Mouse (Mus musculus): Measurements from ENCODE around the gene Gigyf1.
A peak's percentile ranks its signal among the peaks of the same experiment; 100 is the strongest.

Gigyf1 gene

GRCm38 (mm10) chr5:137535318-137535717, 17.0 kb downstream of the Gigyf1 start:
- no peak for DNase-seq

- DNase-seq: no peak
Observed at GRCm38 (mm10) chr5:137537461-137537860, 19.1 kb downstream of the Gigyf1 start.

- no peak for DNase-seq
Observed at GRCm38 (mm10) chr5:137539291-137539801, 21.0 kb downstream of the Gigyf1 start.

GRCm38 (mm10) chr5:137540991-137541390, 22.6 kb downstream of the Gigyf1 start:
- no peak for DNase-seq

GRCm38 (mm10) chr5:137541768-137542540, 23.6 kb downstream of the Gigyf1 start:
- DNase-seq: no peak

- DNase-seq: no peak
Observed at GRCm38 (mm10) chr5:137544926-137545325, 26.6 kb downstream of the Gigyf1 start.

GRCm38 (mm10) chr5:137545596-137545995, 27.2 kb downstream of the Gigyf1 start:
- DNase-seq: no peak

GRCm38 (mm10) chr5:137549840-137550239, 31.5 kb downstream of the Gigyf1 start:
- DNase-seq: no peak

- no peak for DNase-seq
Observed at GRCm38 (mm10) chr5:137551119-137551518, 32.8 kb downstream of the Gigyf1 start.

- no peak for DNase-seq
Observed at GRCm38 (mm10) chr5:137553000-137553399, 34.7 kb downstream of the Gigyf1 start.

- peak; percentile 90 for DNase-seq
Observed at GRCm38 (mm10) chr5:137553411-137553837, 35.1 kb downstream of the Gigyf1 start, which contains the start of gene Actl6b. Gene Actl6b (plus strand): TSS chr5:137553517.

GRCm38 (mm10) chr5:137553898-137554297, 35.5 kb downstream of the Gigyf1 start:
- no peak for DNase-seq

- no peak for DNase-seq
Observed at GRCm38 (mm10) chr5:137561556-137561955, 43.2 kb downstream of the Gigyf1 start.

- DNase-seq: no peak
Observed at GRCm38 (mm10) chr5:137562965-137563364, 44.6 kb downstream of the Gigyf1 start.

- no peak for DNase-seq
Observed at GRCm38 (mm10) chr5:137565744-137566143, 47.4 kb downstream of the Gigyf1 start.

- no peak for DNase-seq
Observed at GRCm38 (mm10) chr5:137566416-137566815, 48.1 kb downstream of the Gigyf1 start.

- DNase-seq: no peak
Observed at GRCm38 (mm10) chr5:137568223-137568798, 50.0 kb downstream of the Gigyf1 start.

- no peak for DNase-seq
Observed at GRCm38 (mm10) chr5:137569031-137569430, 50.7 kb downstream of the Gigyf1 start.

- peak; percentile 35 for DNase-seq
Observed at GRCm38 (mm10) chr5:137569665-137570064, 51.3 kb downstream of the Gigyf1 start, which contains the start of gene Tfr2. Gene Tfr2 (plus strand): TSS chr5:137569840.

GRCm38 (mm10) chr5:137570181-137570580, 51.8 kb downstream of the Gigyf1 start:
- no peak for DNase-seq

- DNase-seq: no peak
Observed at GRCm38 (mm10) chr5:137570691-137571586, 52.6 kb downstream of the Gigyf1 start.

GRCm38 (mm10) chr5:137574470-137574901, 56.1 kb downstream of the Gigyf1 start:
- DNase-seq: peak; percentile 73
